26 mouse cellular contexts compared by ENCODE assay signal in genomic region chr4:154727945-154728344, GRCm38 (mm10).
DNase-seq lines count a peak whose midpoint lies in the region; ATAC-seq lines count a peak whose summit lies in the region.
"Had no signal": no experiment of that assay in that cellular context is flagged by ENCODE, and none has a peak within 500 bp of the region (broad histone marks: within the 10 kb centered on the region; RNA-seq: fewer than 3 reads in every experiment).

No protein-coding gene starts in this region.

- no peaks in the 10 kb centered on the region for H3K36me3 ChIP-seq in forebrain, embryonic 10.5 days (replicated peaks)
- H3K36me3 ChIP-seq in forebrain, embryonic 11.5 days (ENCODE audit: control insufficient read depth, insufficient read depth, low read length) = no peaks in the 10 kb centered on the region
- H3K36me3 ChIP-seq in liver, embryonic 11.5 days (ENCODE audit: control insufficient read depth, insufficient read depth, low read length) = no peaks in the 10 kb centered on the region
- H3K36me3 ChIP-seq in embryonic facial prominence, embryonic 13.5 days = no peaks in the 10 kb centered on the region
- no peaks in the 10 kb centered on the region for H3K36me3 ChIP-seq in liver, embryonic 16.5 days (ENCODE audit: control insufficient read depth, insufficient read depth)
- H3K36me3 ChIP-seq: embryonic facial prominence, embryonic 15.5 days; G1E; hindbrain, embryonic 13.5 days; liver, embryonic 13.5 days; neural tube, embryonic 12.5 days had no signal

- H3K27ac ChIP-seq in forebrain, embryonic 10.5 days = peak overlapping the region; percentile 63
- H3K27ac ChIP-seq in forebrain, embryonic 11.5 days (ENCODE audit: low read depth, low read length) = no peak overlapping the region
- H3K27ac ChIP-seq in liver, embryonic 11.5 days (ENCODE audit: low read depth, low read length) = no peak overlapping the region
- H3K27ac ChIP-seq in embryonic facial prominence, embryonic 13.5 days = peak overlapping the region; percentile 83
- no peak overlapping the region for H3K27ac ChIP-seq in liver, embryonic 16.5 days (ENCODE audit: low read length)
- H3K27ac ChIP-seq: embryonic facial prominence, embryonic 15.5 days; gastrocnemius, adult 2 months; hindbrain, embryonic 13.5 days; liver, embryonic 13.5 days; neural tube, embryonic 12.5 days had no signal

- no peak overlapping the region for H3K4me3 ChIP-seq in forebrain, embryonic 10.5 days
- no peak overlapping the region for H3K4me3 ChIP-seq in forebrain, embryonic 11.5 days (ENCODE audit: low read depth, low read length)
- H3K4me3 ChIP-seq in liver, embryonic 11.5 days (ENCODE audit: low read depth, low read length) = no peak overlapping the region
- H3K4me3 ChIP-seq in embryonic facial prominence, embryonic 13.5 days = no peak overlapping the region
- no peak overlapping the region for H3K4me3 ChIP-seq in liver, embryonic 16.5 days (ENCODE audit: low read depth, low read length)
- H3K4me3 ChIP-seq: embryonic facial prominence, embryonic 15.5 days; gastrocnemius, adult 2 months; hindbrain, embryonic 13.5 days; liver, embryonic 13.5 days; myocyte; neural tube, embryonic 12.5 days had no signal

- 79% methylated on average over 7 of the region's 7 CpGs for WGBS in forebrain, embryonic 10.5 days
- WGBS in forebrain, embryonic 11.5 days = 71% methylated on average over 7 of the region's 7 CpGs
- 63% methylated on average over 7 of the region's 7 CpGs for WGBS in liver, embryonic 11.5 days
- 63% methylated on average over 7 of the region's 7 CpGs for WGBS in embryonic facial prominence, embryonic 13.5 days
- WGBS in liver, embryonic 16.5 days (ENCODE audit: insufficient replicate concordance) = 55% methylated on average over 7 of the region's 7 CpGs

- 0 out of 2 replicates have a peak, but pooled peaks cover 23% of the 10 kb centered on the region for H3K27me3 ChIP-seq in forebrain, embryonic 10.5 days (ENCODE audit: poor library complexity, severe bottlenecking)
- no peaks in the 10 kb centered on the region for H3K27me3 ChIP-seq in forebrain, embryonic 11.5 days (ENCODE audit: control insufficient read depth, insufficient read depth, low read length)
- no peaks in the 10 kb centered on the region for H3K27me3 ChIP-seq in liver, embryonic 11.5 days (replicated peaks; ENCODE audit: control insufficient read depth, insufficient read depth, low read length)
- 0 out of 2 replicates have a peak, but pooled peaks cover 3% of the 10 kb centered on the region for H3K27me3 ChIP-seq in embryonic facial prominence, embryonic 13.5 days
- H3K27me3 ChIP-seq in liver, embryonic 16.5 days (ENCODE audit: control insufficient read depth, insufficient read depth, low read depth, low read length) = no peaks in the 10 kb centered on the region
- H3K27me3 ChIP-seq: CH12.LX; liver, embryonic 13.5 days had no signal

- no peaks in the 10 kb centered on the region for H3K9me3 ChIP-seq in forebrain, embryonic 10.5 days
- no peaks in the 10 kb centered on the region for H3K9me3 ChIP-seq in forebrain, embryonic 11.5 days (ENCODE audit: control insufficient read depth, low read length)
- H3K9me3 ChIP-seq in liver, embryonic 11.5 days (ENCODE audit: control insufficient read depth, low read length) = no peaks in the 10 kb centered on the region
- no peaks in the 10 kb centered on the region for H3K9me3 ChIP-seq in embryonic facial prominence, embryonic 13.5 days
- no peaks in the 10 kb centered on the region for H3K9me3 ChIP-seq in liver, embryonic 16.5 days (replicated peaks; ENCODE audit: control insufficient read depth, low read length)
- H3K9me3 ChIP-seq: embryonic facial prominence, embryonic 15.5 days; hindbrain, embryonic 13.5 days; liver, embryonic 13.5 days; neural tube, embryonic 12.5 days had no signal

- no peak overlapping the region for H3K9ac ChIP-seq in forebrain, embryonic 11.5 days (ENCODE audit: low read length)
- H3K9ac ChIP-seq in liver, embryonic 11.5 days (ENCODE audit: low read depth, low read length) = no peak overlapping the region
- 0 out of 2 replicates have a peak overlapping the region, but pooled peaks have one; percentile 27 for H3K9ac ChIP-seq in embryonic facial prominence, embryonic 13.5 days
- no peak overlapping the region for H3K9ac ChIP-seq in liver, embryonic 16.5 days (ENCODE audit: low read depth, low read length)
- H3K9ac ChIP-seq: embryonic facial prominence, embryonic 15.5 days; hindbrain, embryonic 13.5 days; liver, embryonic 13.5 days; lung, embryonic 14.5 days; neural tube, embryonic 12.5 days had no signal

- H3K4me1 ChIP-seq in forebrain, embryonic 10.5 days = peaks cover 26% of the 10 kb centered on the region
- no peaks in the 10 kb centered on the region for H3K4me1 ChIP-seq in forebrain, embryonic 11.5 days (replicated peaks; ENCODE audit: control insufficient read depth, insufficient read depth, low read length)
- H3K4me1 ChIP-seq in liver, embryonic 11.5 days (replicated peaks; ENCODE audit: control insufficient read depth, insufficient read depth, low read length) = 0 out of 2 replicates have a peak, but pooled peaks cover 3% of the 10 kb centered on the region
- peaks cover 36% of the 10 kb centered on the region for H3K4me1 ChIP-seq in embryonic facial prominence, embryonic 13.5 days
- H3K4me1 ChIP-seq in liver, embryonic 16.5 days (ENCODE audit: control insufficient read depth, low read depth, low read length) = no peaks in the 10 kb centered on the region; the same call in 1 of the 2 replicates

- H3K4me2 ChIP-seq in forebrain, embryonic 11.5 days (ENCODE audit: low read depth, low read length, severe bottlenecking) = no peak overlapping the region
- no peak overlapping the region for H3K4me2 ChIP-seq in liver, embryonic 11.5 days
- no peak overlapping the region for H3K4me2 ChIP-seq in embryonic facial prominence, embryonic 13.5 days
- no peak overlapping the region for H3K4me2 ChIP-seq in liver, embryonic 16.5 days (ENCODE audit: low read depth, low read length)
- H3K4me2 ChIP-seq: embryonic facial prominence, embryonic 15.5 days; hindbrain, embryonic 13.5 days; liver, embryonic 13.5 days; lung, embryonic 14.5 days; midbrain, embryonic 11.5 days; neural tube, embryonic 12.5 days had no signal

- DNase-seq in forebrain, embryonic 10.5 days (ENCODE audit: extremely low spot score, low spot score) = no peak
- no peak for DNase-seq in forebrain, embryonic 11.5 days (ENCODE audit: low spot score)
- peak; percentile 3 for DNase-seq in liver
- no peak for DNase-seq in liver, embryonic 11.5 days (ENCODE audit: low spot score)
- no peak for DNase-seq in ovary, postnatal 14 days (ENCODE audit: low spot score)
- no peak for DNase-seq in right cerebral cortex, adult 18-20 months
- DNase-seq: adrenal gland, adult 8-10 months; cerebellum, adult 2 months; cerebellum, postnatal 14 days; gastrocnemius, adult 2 months; kidney, adult 11 months; kidney, postnatal 36 days; liver, embryonic 13.5 days; lung, embryonic 14.5 days; thymus, adult 2 months; thymus, postnatal 4 days had no signal

- no peak for ATAC-seq in forebrain, embryonic 11.5 days (replicated peaks; ENCODE audit: low FRiP score)
- no peak for ATAC-seq in liver, embryonic 11.5 days (replicated peaks; ENCODE audit: low FRiP score)
- no peak for ATAC-seq in embryonic facial prominence, embryonic 13.5 days (ENCODE audit: insufficient number of reproducible peaks, insufficient read depth, low FRiP score, low TSS enrichment, low read depth)
- peak; percentile 56; the same call in 1 of the 2 replicates for ATAC-seq in liver, embryonic 16.5 days (ENCODE audit: low read depth)
- ATAC-seq: forebrain, embryonic 14.5 days had no signal

Comparison
In these comparisons a context has a peak if more than half of its experiments do, and no peak if none do; other contexts are left out.
1. H3K27ac ChIP-seq: peak in forebrain, embryonic 10.5 days (single experiment) and embryonic facial prominence, embryonic 13.5 days (single experiment); none in forebrain, embryonic 11.5 days (single experiment), liver, embryonic 11.5 days (single experiment) and liver, embryonic 16.5 days (single experiment).